Mouse (Mus musculus) forebrain, embryonic 11.5 days (tissue): ENCODE results near the gene Lypla2. TPM values are rescaled to one million over a fixed set of nuclear protein-coding genes. Genes with fewer than 3 reads are reported as not detected.
A peak's percentile ranks its signal among the peaks of the same experiment; 100 is the strongest.

Experiments
- ATAC-seq: fragments of 200-750 bp; cut with Nextera tagmentation; replicated peaks from 2 replicates; pipeline ENCODE4 v1.8.0; 2017; ENCODE audit warnings: moderate TSS enrichment; ENCODE audit not compliant: low FRiP score
- DNase-seq: peaks from one replicate; pipeline ENCODE4 v3.0.0-alpha.2; 2017; ENCODE audit warnings: low spot score
- H3K27ac ChIP-seq: fragments of 300-500 bp; sonication (generic); 2 replicates; pipeline ENCODE4 v1.5.1; 2014; ENCODE audit warnings: low read depth, low read length
- H3K27me3 ChIP-seq: fragments of 300-500 bp; sonication (generic); 2 replicates; pipeline ENCODE4 v1.6.1; 2014; ENCODE audit warnings: mild to moderate bottlenecking, low read length, mixed read lengths; ENCODE audit not compliant: control insufficient read depth, insufficient read depth
- H3K36me3 ChIP-seq: fragments of 300-500 bp; sonication (generic); 2 replicates; pipeline ENCODE4 v1.6.1; 2014; ENCODE audit warnings: mild to moderate bottlenecking, low read length, moderate library complexity, mixed read lengths; ENCODE audit not compliant: control insufficient read depth, insufficient read depth
- H3K4me1 ChIP-seq: fragments of 300-500 bp; sonication (generic); replicated peaks from 2 replicates; pipeline ENCODE4 v1.6.1; 2014; ENCODE audit warnings: low read length, mixed read lengths; ENCODE audit not compliant: control insufficient read depth, insufficient read depth
- H3K4me2 ChIP-seq: fragments of 300-500 bp; sonication (generic); 2 replicates; pipeline ENCODE4 v1.6.1; 2014; ENCODE audit warnings: low read depth, mild to moderate bottlenecking, low read length, moderate library complexity, mixed read lengths; ENCODE audit not compliant: severe bottlenecking
- H3K4me3 ChIP-seq: fragments of 300-500 bp; sonication (generic); 2 replicates; pipeline ENCODE4 v1.5.1; 2014; ENCODE audit warnings: low read depth, low read length
- H3K9ac ChIP-seq: fragments of 300-500 bp; sonication (generic); 2 replicates; pipeline ENCODE4 v1.6.1; 2014; ENCODE audit warnings: low read length
- H3K9me3 ChIP-seq: fragments of 300-500 bp; sonication (generic); 2 replicates; pipeline ENCODE4 v1.6.1; 2016; ENCODE audit warnings: low read length, mixed read lengths; ENCODE audit not compliant: control insufficient read depth
- WGBS: fragments of 180-500 bp; shearing (Covaris S2); extraction: QIAGEN DNeasy Blood & Tissue Kit; methylation state at CpG from one replicate; pipeline ENCODE4 v1.1.7; 2014; 5-methylcytosine and 5-hydroxymethylcytosine counted together
- polyA plus RNA-seq: library from polyadenylated mRNA; unstranded; fragments of >200 nt; fragmentation: Nextera tagmentation; extraction: Ambion mirVana; gene quantifications from 2 replicates; pipeline ENCODE4 v1.2.1, GENCODE M21; 2014

Gene Lypla2
- polyA plus RNA-seq, 1 experiment from 2014 or later, result 169 TPM

DNA sequence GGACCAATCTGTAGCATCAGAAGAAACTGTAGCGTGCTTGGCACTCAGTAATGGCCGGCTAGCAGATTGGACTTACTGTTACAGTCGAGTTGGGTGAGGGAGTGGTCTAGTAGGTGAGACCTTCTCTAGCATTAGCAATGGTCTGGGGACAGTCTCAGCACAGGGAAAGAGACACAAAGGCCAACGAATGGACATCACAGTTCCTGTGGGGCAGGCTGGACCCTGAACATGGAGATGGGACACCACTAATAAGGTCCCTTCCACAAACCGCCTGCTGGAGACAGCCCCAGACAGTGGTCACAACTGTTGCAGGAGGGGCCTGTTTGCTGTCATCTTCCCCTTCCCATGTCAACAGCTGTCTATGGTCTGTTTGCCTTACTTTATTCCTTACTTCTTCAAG is 10.7 kb downstream of the Lypla2 start:
- Histone ChIP-seq H3K4me1 (peaks cover 6% of the 10 kb centered on the region), H3K36me3 (no peaks in the 10 kb centered on the region), H3K27ac (no peak overlapping the region), H3K4me2 (no peak overlapping the region), H3K9me3 (no peaks in the 10 kb centered on the region), H3K27me3 (no peaks in the 10 kb centered on the region), H3K4me3 (no peak overlapping the region), H3K9ac (no peak overlapping the region)
- DNase-seq, result no peak
- no peak for ATAC-seq
- 87% methylated on average over 5 of the region's 5 CpGs for WGBS

DNA sequence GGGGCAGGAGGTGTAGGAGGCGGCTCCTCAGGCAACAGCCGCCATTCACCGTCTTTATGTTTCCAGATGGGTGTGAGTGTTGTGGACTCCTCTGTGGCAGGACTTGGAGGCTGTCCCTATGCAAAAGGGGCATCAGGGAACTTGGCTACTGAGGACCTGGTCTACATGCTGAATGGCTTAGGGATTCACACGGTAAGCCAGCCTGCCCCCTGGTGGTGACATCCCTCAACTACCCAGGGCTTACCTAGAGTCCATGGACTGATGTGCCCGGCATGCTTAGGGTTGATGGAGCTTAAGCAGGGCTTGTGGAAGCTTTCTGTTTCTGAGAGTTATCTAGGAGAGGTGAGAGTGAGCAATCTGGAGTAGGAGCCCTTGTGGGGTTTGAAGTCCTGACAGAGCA is 11.7 kb downstream of the Lypla2 start:
- Histone ChIP-seq H3K4me2 (no peak overlapping the region), H3K36me3 (no peaks in the 10 kb centered on the region), H3K9me3 (no peaks in the 10 kb centered on the region), H3K27me3 (no peaks in the 10 kb centered on the region), H3K27ac (no peak overlapping the region), H3K9ac (no peak overlapping the region), H3K4me1 (peaks cover 6% of the 10 kb centered on the region), H3K4me3 (no peak overlapping the region)
- peak; percentile 22; the same call in 1 of the 2 replicates for ATAC-seq
- 24% methylated on average over 5 of the region's 5 CpGs for WGBS
- DNase-seq, result peak; percentile 90

DNA sequence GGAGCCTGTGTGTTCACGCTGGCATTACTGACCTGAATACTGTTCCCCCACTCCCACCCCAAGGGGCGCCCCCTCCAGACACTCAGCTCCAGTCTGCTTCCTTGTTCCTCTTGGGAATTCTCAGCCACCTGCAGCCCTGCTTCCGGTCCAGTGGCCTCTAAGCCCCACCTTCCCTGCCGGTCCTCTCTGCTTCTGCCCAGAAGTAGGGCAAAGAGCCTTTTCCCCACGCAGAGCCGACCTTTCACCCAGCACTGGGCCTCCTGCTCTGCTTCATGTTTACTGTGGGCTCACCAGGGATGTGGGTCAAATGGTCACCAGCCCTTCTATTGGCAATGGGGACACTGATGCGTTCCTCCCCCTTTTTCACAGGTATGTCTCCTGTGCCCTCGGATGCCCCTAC is 14.1 kb downstream of the Lypla2 start:
- H3K27me3 ChIP-seq, result no peaks in the 10 kb centered on the region
- DNase-seq (no peak), ATAC-seq (no peak)
- H3K27ac ChIP-seq, result no peak overlapping the region
- no peak overlapping the region for H3K4me3 ChIP-seq
- H3K9me3 ChIP-seq, result no peaks in the 10 kb centered on the region
- H3K4me2 ChIP-seq, result no peak overlapping the region
- H3K36me3 ChIP-seq, result no peaks in the 10 kb centered on the region
- WGBS, result 65% methylated on average over 8 of the region's 8 CpGs
- H3K9ac ChIP-seq, result no peak overlapping the region
- H3K4me1 ChIP-seq, result no peaks in the 10 kb centered on the region

DNA sequence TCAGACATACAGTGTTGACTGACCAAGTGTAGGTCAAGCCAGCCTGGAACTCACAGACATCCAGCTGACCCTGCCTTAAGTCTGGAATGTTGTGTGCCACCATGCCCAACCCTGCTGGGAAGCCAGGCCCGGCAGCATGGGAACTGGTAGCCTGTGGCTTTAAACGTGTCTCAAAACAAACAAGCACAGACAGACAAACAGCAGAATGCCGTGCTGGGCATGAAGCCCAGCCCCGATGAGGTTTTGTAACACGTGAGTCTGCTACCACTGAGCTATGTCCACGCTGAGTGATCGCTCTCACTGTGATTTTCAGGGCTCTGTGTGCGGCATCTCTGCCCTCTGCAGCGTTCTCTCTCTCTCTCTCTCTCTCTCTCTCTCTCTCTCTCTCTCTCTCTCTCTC is 16.5 kb downstream of the Lypla2 start:
- H3K9me3 ChIP-seq, result no peaks in the 10 kb centered on the region
- ATAC-seq (no peak), DNase-seq (no peak)
- no peaks in the 10 kb centered on the region for H3K27me3 ChIP-seq
- H3K4me1 ChIP-seq, result no peaks in the 10 kb centered on the region
- no peaks in the 10 kb centered on the region; the same call in 1 of the 2 replicates for H3K36me3 ChIP-seq
- H3K9ac ChIP-seq, result no peak overlapping the region
- no peak overlapping the region for H3K4me2 ChIP-seq
- no peak overlapping the region for H3K27ac ChIP-seq
- 85% methylated on average over 9 of the region's 9 CpGs for WGBS
- no peak overlapping the region for H3K4me3 ChIP-seq

DNA sequence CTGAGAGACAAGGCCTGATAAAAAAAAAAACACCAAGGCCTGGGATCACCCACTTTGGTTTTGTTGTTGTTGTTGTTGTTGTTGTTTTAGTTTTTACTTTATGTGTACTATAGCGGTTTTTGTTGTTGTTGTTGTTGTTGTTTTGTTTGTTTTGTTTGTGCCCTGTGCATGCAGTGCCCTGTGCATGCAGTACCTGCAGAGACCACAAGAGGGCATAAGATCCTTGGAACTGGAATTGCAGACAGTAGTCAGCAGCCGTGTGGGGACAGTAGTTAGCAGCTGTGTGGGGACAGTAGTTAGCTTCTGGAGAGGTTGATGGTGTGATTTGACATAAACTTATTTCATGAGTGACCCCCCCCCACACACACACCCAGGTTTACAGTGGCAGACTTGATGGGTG is 18.2 kb downstream of the Lypla2 start:
- no peaks in the 10 kb centered on the region; the same call in 1 of the 2 replicates for H3K36me3 ChIP-seq
- H3K4me2 ChIP-seq, result no peak overlapping the region
- H3K27ac ChIP-seq, result no peak overlapping the region
- H3K4me1 ChIP-seq, result no peaks in the 10 kb centered on the region
- no peak for ATAC-seq
- H3K9me3 ChIP-seq, result no peaks in the 10 kb centered on the region
- H3K9ac ChIP-seq, result no peak overlapping the region
- no peak overlapping the region for H3K4me3 ChIP-seq
- 17% methylated on average over 2 of the region's 2 CpGs for WGBS
- no peaks in the 10 kb centered on the region for H3K27me3 ChIP-seq
- peak; percentile 87 for DNase-seq

DNA sequence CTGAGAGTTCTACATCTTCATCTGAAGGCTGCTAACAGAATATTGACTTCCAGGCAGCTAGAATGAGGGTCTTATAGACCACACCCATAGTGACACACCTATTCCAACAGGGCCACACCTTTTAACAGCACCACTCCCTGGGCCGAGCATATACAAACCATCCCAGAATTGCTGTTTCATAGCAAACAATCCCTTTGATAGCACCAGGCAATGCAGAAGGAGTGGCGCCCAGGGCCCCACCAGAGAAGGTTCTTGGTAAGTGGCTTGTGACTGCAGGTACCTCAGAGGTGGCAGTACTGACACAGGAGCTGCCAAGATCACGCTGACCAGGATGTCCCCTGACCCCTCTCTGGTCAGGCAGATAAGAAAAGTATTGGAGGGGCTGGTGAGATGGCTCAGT is 19.2 kb downstream of the Lypla2 start:
- Histone ChIP-seq H3K4me2 (no peak overlapping the region), H3K4me3 (no peak overlapping the region), H3K4me1 (no peaks in the 10 kb centered on the region), H3K9ac (no peak overlapping the region), H3K27me3 (no peaks in the 10 kb centered on the region), H3K27ac (no peak overlapping the region), H3K9me3 (no peaks in the 10 kb centered on the region), H3K36me3 (no peaks in the 10 kb centered on the region; the same call in 1 of the 2 replicates)
- 95% methylated on average over 3 of the region's 3 CpGs for WGBS
- ATAC-seq (no peak), DNase-seq (no peak)

DNA sequence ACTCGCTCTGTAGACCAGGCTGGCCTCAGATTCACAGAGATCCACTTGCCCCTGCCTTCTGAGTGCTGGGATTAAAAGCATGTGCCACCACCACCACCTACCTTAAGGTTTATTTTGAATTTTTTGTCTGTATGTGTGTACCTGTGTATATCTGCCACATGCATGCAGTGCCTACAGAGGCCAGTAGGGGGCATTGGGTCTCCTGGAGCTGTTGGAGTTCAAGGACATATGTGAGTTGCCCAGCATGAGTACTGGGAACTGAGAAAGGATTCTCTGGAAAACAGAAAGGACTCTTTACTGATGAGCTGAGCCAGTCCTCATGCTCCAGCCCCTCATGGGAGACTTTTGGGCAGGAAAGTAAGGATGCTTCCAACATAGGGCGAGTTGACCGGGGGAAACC is 20.9 kb downstream of the Lypla2 start:
- Histone ChIP-seq H3K9ac (no peak overlapping the region), H3K9me3 (no peaks in the 10 kb centered on the region), H3K27me3 (no peaks in the 10 kb centered on the region), H3K4me1 (no peaks in the 10 kb centered on the region), H3K27ac (no peak overlapping the region), H3K36me3 (no peaks in the 10 kb centered on the region; the same call in 1 of the 2 replicates), H3K4me2 (no peak overlapping the region), H3K4me3 (no peak overlapping the region)
- ATAC-seq (no peak), DNase-seq (no peak)
- 85% methylated on average over 3 of the region's 3 CpGs for WGBS

DNA sequence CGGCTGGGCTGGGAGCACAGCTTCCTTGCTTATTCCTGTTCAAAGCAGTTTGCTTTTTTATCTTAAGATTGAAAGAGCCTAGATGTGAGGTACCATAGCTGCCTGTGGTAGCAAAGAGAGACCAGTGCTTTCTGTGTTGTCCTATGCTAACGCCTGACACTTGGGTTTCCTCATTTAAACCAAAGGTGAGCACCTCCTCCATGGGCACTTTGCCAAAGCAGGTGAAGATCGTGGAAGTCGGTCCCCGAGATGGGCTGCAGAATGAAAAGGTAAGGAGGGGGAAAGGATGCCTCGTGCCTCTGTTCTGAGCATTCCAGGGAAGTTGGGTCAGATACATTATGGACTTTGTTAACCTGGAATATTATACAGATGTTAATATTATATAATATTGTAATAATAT is 22.1 kb downstream of the Lypla2 start:
- Histone ChIP-seq H3K4me3 (no peak overlapping the region), H3K4me2 (no peak overlapping the region), H3K36me3 (no peaks in the 10 kb centered on the region; the same call in 1 of the 2 replicates), H3K27ac (no peak overlapping the region), H3K4me1 (0 out of 2 replicates have a peak, but pooled peaks cover 3% of the 10 kb centered on the region), H3K27me3 (no peaks in the 10 kb centered on the region), H3K9me3 (no peaks in the 10 kb centered on the region), H3K9ac (no peak overlapping the region)
- 92% methylated on average over 6 of the region's 6 CpGs for WGBS
- no peak for DNase-seq
- ATAC-seq, result no peak

DNA sequence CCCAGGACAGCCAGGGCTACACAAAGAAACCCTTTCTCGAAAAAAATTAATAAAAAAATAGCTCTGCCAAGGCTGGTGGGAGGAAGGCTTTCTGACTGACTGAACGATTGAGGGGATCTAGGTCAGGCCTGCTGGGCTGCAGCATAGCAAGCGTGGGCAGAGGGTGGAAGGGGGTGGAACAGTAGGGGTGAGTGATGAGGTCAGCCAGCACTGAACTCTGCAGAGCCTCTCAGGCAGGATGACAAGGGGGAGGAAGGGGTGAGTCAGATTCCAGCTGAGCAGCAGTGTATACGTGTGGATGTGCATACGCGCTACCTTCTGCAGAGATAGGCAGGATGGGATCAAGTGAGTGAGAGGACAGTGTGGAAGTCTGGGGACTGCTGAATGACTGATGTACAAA is 22.5 kb downstream of the Lypla2 start:
- Histone ChIP-seq H3K27me3 (no peaks in the 10 kb centered on the region), H3K4me3 (no peak overlapping the region), H3K9me3 (no peaks in the 10 kb centered on the region), H3K4me2 (no peak overlapping the region), H3K27ac (no peak overlapping the region), H3K9ac (no peak overlapping the region), H3K36me3 (no peaks in the 10 kb centered on the region; the same call in 1 of the 2 replicates), H3K4me1 (0 out of 2 replicates have a peak, but pooled peaks cover 3% of the 10 kb centered on the region)
- no peak for ATAC-seq
- DNase-seq, result no peak
- WGBS, result 76% methylated on average over 6 of the region's 6 CpGs
